Mouse (Mus musculus) frontal cortex, postnatal 10 days (tissue): Measurements from ENCODE around the gene Ckm.

ENCODE experiments used
- DNase-seq, 2 experiments: peaks; one replicate each; pipeline ENCODE4 v3.0.0; 2022; ENCODE audit warnings: low spot score in 2 of 2, mixed read lengths in 1 of 2

Ckm gene

GRCm38 (mm10) chr7:19388699-19389413, 15.7 kb upstream of the Ckm start:
- DNase-seq, result no peak

DNA sequence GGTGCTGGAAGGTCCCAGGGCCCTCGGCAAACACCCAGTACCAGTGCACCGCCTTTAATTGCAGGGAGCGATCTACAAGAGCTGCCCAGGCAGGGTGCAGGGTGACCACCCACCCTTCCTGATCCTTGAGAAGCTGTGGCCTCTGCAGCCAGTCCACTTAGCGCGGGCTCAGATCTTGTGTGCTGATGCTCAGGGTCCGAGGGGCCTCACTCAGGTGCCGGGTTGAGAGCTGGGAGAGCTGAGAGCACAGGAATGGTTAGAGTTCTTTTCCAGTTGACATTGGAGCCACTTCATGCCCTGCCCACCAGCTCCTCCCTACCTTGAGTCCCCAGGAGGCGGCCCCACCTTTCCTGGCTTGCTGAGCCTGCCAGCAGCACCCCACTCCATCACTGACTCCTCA, 10.1 kb upstream of the Ckm start:
- DNase-seq, result no peak

- no peak for DNase-seq
These were observed 4.9 kb upstream of the Ckm start for GRCm38 (mm10) chr7:19399496-19400280.

DNA sequence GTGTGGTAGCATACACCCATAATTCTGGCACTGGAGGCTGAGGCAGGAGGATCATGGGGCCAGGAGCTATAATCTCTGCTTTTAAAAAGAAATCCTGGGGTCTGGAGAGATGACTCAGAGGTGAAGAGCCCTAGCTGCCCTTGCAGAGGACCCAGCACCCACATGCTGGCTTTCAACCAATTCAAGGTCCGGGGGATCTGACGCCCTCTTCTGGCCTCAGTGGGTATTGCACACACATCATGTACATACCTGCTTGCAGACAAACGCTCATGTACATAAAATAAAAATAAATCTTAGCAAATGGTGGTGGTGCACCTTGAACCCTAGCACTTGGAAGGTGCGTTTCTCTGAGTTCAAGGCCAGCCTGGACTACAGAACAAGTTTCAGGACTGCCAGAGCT, 3.6 kb upstream of the Ckm start:
- DNase-seq, result no peak

GRCm38 (mm10) chr7:19402535-19403112, 2.0 kb upstream of the Ckm start:
- DNase-seq, result no peak

DNA sequence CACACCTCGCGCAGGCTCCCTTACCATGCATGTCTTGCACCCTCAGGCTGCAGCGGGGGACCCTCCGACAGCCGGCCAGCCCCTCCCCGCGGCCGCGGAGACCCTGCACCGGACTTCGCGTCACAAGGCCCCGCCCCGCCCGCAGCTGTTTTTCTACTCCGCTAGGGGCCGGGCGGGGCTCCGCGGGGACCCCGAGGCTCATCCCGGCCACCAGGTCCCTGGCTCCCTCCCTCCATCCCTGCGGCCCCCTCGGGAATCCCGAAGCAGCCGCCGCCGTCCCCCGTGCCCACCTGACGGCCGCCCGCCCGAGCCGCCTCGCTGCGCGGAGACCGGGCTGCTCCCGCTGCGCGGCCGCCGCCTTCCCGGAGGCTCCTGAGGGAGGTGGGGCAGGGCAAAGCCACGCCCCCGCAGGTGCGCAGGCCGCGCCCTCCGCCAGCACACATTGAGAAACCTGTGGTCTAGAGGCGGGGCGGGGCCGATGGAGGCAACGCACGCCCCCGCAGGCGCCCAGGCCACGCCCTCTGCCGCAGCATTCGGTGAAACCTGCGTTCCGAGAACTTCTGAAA, 762 bp upstream of the Ckm start, which contains the start of gene Klc3:
Gene Klc3 (minus strand): TSS at position 374 of the 566 bp plus-strand sequence.
- no peak for DNase-seq

DNA sequence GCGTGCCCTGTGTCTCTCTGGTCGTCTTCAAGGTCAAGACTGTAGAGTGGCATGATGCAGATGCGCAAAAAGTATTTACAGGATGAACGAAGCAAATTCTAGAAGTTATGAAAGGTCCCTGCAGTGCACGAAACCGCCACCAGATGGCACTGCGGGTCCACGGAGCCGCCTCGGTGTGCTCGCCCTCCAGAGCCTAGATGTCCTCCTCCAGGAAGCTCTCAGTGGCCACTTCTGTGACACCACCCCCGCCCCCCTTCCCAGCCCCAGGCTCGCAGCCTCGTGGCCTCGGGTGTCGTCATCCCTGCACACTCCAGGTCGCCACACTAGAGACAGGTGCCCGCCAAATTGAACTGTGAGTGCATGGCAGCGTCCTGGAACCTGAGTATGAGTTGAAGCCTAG, 841 bp downstream of the Ckm start:
- peak in 1 of 2 experiments; percentile 72 for DNase-seq

- no peak for DNase-seq
These were observed 5.2 kb downstream of the Ckm start for GRCm38 (mm10) chr7:19409753-19410152.

GRCm38 (mm10) chr7:19410766-19411344, 6.3 kb downstream of the Ckm start:
- DNase-seq, result no peak

DNA sequence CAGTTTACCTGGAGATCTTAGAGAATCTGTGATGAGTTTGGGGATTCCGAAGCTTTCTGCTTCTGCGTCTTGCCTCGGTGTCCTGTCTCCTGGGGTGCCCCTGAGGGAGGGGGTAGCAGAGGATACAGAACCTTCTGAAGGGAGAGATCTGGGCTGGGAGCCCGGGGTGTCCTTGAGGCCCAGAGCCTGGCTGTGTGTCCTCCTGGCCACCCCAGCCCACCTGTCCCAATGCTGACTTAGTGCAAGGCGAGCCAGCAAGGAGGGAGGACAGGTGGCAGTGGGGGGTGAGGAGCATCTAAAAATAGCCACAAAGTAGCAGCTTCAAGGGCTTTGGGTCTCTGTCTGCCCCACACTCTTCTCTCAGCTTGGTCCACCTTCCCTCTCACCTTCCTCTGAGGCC, 7.2 kb downstream of the Ckm start:
- no peak for DNase-seq

DNA sequence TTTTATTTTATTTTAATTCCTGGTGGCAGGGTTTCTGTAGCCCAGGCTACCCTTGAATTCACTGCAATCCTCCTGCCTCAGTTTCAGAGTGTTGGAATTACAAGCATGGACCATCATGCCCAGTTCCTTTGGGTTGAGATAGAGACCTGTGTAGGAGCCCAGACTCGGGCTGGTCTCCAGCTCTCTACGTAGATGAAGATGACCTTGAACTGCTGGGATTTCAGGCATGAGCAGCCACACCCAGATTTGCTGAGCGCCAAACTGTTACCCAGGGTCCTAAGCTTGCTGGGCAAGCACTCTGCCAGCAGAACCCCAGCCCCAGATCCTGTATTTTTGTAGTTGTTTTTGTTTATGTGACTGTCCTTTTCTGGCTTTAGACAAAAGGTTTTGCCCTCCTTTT, 8.9 kb downstream of the Ckm start:
- no peak for DNase-seq

GRCm38 (mm10) chr7:19416590-19416989, 12.0 kb downstream of the Ckm start:
- DNase-seq, result no peak

- DNase-seq, result no peak
These were observed 15.5 kb downstream of the Ckm start for GRCm38 (mm10) chr7:19420121-19420520.

- DNase-seq, result peak; percentile 82 to 85
These were observed 16.5 kb downstream of the Ckm start for GRCm38 (mm10) chr7:19420821-19421636.

DNA sequence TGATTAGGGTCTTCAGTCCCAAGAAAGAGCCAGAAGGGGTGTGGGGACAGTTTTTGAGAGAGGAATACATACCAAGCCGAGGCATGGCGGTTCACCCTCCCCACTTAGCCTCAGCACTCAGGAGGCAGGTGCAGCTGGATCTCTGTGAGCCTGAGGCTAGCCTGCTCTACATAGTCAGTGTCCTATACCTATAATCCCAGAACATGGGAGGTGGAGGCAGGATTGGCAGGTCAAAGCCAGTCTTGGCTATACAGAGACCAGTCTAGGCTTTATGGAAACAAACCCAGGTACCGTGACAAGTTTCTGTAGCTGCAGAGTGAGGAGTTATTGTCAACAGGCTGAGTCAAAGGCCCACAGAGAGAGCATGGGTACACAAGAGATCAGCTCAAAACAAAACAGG, 18.5 kb downstream of the Ckm start:
- no peak for DNase-seq

- no peak for DNase-seq
These were observed 19.5 kb downstream of the Ckm start for GRCm38 (mm10) chr7:19424051-19424450.

DNA sequence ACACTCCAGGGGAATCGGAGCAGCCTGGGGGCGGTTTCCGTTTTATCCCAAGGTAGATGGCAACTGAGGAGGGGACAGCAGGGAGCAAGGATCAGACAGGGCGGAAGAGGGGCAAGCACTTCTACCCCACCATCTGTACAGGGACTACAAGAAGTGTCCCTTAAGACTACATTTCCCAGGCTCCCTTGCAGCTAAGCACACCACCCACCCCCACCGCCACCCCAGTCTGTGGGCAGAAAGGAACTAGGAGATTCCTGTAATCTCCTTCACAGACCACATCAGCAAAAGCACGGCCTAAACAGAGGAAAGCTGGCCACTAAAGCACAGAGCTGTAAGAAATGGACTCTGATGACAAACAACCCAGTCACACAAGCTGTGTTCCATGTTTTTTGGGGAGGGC, 21.8 kb downstream of the Ckm start:
- no peak for DNase-seq

DNA sequence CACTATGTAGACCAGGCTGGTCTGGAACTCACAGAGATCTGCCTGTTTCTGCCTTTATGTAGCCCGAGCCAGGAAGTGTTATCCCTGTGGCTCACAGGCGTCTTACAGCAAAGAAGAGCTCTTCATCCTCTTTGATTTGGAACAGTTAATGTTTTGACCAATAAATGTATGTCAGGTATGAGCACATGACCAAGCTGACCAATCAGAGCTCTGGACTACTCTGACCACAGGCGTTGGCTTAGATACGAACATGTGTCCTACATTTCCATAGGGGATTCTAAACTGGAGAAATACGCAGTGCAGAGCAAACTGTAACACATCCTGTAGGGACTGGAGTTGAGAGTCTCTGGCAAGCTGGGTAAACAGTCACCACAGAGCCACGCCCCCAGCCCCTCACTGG, 22.3 kb downstream of the Ckm start:
- no peak for DNase-seq

DNA sequence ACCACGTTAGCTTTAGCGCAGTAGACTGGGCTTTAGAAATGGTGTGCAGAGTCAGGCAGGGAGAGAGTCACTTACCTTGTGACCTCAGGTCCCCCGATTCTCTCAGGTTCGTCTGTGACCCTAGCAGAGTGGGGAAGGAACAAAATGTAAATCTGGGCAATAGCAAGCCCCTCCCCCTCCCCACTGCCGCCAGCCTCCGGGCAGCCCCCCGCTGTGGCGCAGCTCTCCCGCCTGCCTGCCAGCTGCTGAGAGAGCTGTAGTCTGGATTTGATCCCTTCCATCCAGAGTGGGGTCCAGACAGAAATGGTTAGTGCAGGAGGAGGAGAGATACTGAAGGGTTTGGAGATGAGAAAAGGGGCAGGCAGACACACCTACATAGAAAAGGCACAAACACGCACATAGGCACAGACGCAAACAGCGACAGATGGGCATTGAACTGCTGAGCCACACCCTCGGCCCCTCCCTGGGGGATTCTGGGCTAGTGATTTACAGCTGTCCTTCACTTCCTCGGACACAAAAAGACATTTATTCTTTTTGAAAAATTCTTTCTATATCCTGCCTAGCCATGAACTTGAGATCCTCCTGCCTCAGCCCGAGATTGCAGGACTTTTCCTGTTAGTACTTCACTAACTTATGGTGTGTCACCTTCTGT, 23.5 kb downstream of the Ckm start:
- DNase-seq, result no peak

GRCm38 (mm10) chr7:19429726-19430125, 25.1 kb downstream of the Ckm start:
- DNase-seq, result no peak

DNA sequence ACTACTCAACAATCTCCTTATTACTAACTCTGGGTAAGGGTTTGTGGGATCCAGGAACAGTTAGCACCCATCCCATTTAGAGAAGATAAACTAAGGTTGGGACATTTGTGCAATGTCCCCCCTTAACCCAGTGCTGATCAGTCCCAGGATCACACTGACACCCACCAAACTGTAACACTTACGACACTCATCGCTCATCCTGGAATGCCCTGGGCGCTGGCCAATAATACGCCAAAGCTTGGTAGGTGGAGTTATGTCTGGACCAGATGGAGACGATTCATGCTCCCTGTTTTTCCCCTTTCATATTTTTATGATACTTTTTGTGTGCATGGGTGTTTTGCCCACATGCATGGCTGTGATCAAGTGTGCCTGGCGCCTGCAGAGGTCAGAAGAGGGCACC, 25.8 kb downstream of the Ckm start:
- DNase-seq, result no peak
